Mouse (Mus musculus) ES-CJ7 (cell line): ENCODE measurements around the gene Lin37.

ENCODE experiments used
- DNase-seq: peaks from one replicate; pipeline ENCODE4 v3.0.0; 2011; ENCODE audit warnings: low read depth, low spot score

The Lin37 gene

DNA sequence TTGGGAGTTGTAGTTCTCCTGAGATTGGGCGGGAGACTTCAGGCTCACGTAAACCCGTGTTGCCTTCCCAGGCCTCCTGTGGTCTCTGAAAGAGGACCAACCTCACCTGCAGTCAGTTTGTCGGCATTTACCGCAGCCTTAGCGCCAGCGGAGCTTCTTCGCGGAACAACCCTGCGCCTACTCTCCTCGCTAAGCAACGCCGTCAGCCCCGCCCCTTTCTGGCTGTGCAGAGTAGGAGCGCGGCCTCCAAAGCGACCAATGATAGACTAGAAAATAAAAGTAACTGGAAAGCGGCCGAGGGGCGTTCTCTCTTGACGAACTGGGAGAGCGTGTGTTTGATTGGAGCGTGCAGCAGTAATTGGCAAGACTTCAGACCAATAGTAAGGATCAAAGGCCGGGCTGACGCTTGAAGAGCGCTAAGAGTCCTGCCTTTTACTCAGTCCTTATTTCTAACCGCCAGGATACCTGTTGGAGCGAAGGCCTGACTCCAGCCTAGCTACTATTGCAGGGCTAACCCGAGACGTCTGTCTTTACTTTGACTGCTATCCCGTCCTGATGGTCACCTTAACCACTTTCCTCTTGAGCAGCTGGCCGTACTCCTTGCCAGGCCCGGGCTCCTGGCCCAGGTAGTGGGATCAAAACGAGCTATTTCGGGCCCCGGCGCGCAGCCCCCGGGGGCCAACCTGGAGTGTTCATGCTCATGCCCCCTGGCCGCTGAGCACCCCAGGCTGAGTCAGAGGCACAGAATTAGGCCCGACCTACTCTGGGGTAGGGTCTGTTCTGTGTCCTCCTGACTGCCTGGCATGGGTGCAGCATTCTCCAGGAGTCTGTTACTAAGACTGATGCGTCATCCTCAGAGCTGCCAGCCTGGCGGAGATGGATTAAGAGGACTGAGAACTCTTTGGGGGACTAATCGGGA is 7.3 kb downstream of the Lin37 start, which contains the start of the genes Hspb6 and Proser3:
Gene Hspb6 (plus strand): TSS at position 77 of the 919 bp plus-strand sequence.
Gene Proser3 (minus strand): TSS at position 198 of the 919 bp plus-strand sequence.
- DNase-seq = peak; percentile 99

- DNase-seq = no peak
Measured at GRCm38 (mm10) chr7:30551445-30552101, 8.1 kb downstream of the Lin37 start.

DNA sequence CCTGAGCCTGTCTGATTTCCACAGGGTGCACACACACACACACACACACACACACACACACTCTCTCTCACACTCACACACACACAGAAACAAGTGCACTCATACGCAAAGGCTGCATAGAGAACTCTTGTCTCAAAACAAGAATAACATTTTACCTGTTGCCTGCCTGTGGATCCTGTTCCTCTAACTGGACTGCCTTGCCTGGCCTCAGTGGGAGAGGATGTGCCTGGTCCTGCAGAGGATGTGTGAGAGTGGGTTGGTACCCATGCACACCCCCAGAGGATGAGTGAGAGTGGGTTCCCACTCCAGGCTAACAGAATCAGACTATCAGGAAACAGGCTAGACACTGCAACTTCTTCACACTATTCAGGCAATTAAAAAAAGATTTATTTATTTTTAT is 9.0 kb downstream of the Lin37 start:
- no peak for DNase-seq

DNA sequence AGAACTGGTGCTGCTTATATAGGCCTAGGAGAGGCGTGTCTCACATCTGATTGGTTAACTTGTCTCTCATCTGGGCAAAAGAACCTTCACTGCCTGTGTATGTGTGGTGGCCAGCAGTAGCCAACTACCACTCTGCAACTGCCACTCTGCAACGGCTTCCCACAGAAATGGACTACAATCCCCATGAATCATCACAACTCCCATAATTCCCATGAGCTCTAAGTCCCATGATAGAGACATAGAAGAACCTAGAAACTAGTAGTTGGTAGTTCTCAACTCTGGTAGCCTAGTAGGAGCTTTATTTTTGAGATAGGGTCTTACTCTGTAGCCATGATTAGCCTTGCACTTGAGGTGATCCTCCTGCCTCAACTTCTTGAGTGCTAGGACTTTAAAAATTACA is 9.8 kb downstream of the Lin37 start:
- DNase-seq = no peak

DNA sequence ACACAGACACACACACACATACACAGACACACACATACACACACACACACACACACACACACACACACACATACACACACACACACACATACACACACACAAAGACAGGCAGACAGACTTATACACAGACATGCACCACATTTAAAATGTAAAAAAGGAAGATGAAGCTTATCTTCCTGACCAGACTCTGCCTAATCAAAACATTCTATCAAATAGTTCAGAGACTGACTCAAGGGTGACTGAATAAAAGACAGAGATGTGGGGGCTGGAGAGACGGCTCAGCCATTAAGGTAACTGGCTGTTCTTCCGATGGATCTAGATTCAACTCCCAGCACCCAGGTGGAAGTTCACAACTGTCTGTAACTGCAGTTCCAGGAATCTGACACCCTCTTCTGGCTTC is 15.3 kb downstream of the Lin37 start:
- no peak for DNase-seq

- DNase-seq = no peak
Measured at GRCm38 (mm10) chr7:30540572-30540971, 19.1 kb downstream of the Lin37 start.

GRCm38 (mm10) chr7:30534633-30535577 is 24.7 kb downstream of the Lin37 start, which contains the start of gene Arhgap33:
TSS of gene Arhgap33 (minus strand) at chr7:30535060.
- DNase-seq = peak; percentile 95

- DNase-seq = no peak
Measured at GRCm38 (mm10) chr7:30533941-30534632, 25.6 kb downstream of the Lin37 start.

GRCm38 (mm10) chr7:30532931-30533330 is 26.7 kb downstream of the Lin37 start:
- no peak for DNase-seq

DNA sequence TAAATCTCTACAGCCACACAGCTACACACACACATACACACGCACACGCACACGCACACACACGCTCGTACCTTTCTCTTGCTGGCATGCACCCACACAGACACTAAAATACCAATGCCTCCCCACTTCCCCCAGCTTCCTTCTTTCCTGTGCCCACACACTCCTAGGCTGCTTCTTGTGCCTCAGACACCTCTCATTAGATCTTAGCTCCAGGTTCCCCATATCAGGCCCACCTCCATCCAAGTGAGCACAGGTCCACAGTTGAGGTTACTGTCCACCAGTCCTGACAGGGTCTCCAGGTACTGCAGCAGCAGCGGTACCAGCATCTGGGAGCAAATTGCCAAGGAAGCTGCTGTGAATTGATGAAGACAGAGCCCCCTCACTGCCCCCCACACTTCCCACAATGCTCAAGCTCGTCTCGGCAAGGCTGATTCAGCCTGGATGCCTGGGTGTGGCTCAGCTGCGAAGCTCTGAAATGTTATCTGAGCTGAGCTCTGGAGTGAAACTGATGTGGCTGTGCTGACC is 28.3 kb downstream of the Lin37 start:
- no peak for DNase-seq

DNA sequence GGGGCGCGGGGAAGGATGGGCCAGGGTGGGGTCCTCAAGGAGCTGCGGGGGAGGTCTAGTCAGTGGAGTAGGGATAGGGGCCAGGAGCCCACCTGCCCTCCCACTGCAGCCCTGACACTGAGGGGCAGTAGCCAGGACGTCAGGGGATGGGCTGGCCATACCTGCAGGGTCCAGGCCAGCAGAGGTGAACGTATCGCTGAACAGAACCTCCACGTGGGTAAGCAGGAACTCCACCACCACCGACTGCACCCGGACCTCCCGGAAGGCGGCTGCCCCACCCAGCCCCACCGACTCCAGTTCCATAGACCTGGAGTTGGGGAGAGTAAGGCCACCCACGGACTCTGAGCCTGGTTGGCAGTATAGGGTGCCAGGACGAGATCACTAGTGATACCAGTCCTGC is 32.7 kb downstream of the Lin37 start:
- no peak for DNase-seq

- DNase-seq = no peak
Measured at GRCm38 (mm10) chr7:30526399-30526798, 33.2 kb downstream of the Lin37 start.

- peak; percentile 26 for DNase-seq
Measured at GRCm38 (mm10) chr7:30525954-30526353, 33.7 kb downstream of the Lin37 start.

DNA sequence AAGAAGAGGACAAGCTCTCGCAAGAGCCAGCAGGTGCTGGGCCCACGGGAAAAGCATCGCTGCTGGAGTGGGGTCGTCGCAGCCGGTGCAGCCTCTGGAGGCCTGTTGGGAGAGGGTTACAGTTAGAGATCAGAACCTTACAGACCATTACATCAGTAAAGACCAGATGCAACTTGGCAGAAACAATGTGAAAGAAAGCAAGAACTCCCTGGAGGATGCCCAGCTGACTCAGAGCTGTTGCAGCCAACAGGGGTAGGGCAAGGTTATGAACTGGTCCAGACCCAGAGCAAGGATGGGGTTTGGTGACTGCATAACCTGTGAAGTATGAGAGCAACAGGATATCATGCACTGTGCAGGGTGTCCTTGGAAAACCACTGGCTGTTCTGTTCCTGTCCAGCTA is 35.2 kb downstream of the Lin37 start:
- no peak for DNase-seq

- no peak for DNase-seq
Measured at GRCm38 (mm10) chr7:30522871-30523270, 36.8 kb downstream of the Lin37 start.

GRCm38 (mm10) chr7:30520856-30521255 is 38.8 kb downstream of the Lin37 start:
- DNase-seq = no peak

- DNase-seq = no peak
Measured at GRCm38 (mm10) chr7:30520396-30520795, 39.2 kb downstream of the Lin37 start.

- DNase-seq = peak; percentile 60
Measured at GRCm38 (mm10) chr7:30518325-30518724, 41.3 kb downstream of the Lin37 start.

- peak; percentile 88 for DNase-seq
Measured at GRCm38 (mm10) chr7:30515003-30515760, 44.5 kb downstream of the Lin37 start.

GRCm38 (mm10) chr7:30508061-30508460 is 51.6 kb downstream of the Lin37 start:
- DNase-seq = no peak
